Mouse (Mus musculus): ENCODE results near the gene Snrnp27.

Gene Snrnp27

GRCm38 (mm10) chr6:86665076-86665475, 19.2 kb downstream of the Snrnp27 start:
- in situ Hi-C loops (cut with MseI, MboI): no loop called here

- in situ Hi-C loops (cut with MseI, MboI): no loop called here
These were observed 24.0 kb downstream of the Snrnp27 start for GRCm38 (mm10) chr6:86660161-86660877.

- in situ Hi-C loops (cut with MseI, MboI): no loop called here
These were observed 25.8 kb downstream of the Snrnp27 start for GRCm38 (mm10) chr6:86658501-86658900.

GRCm38 (mm10) chr6:86654270-86654916, 29.9 kb downstream of the Snrnp27 start:
- in situ Hi-C loops (cut with MseI, MboI): no loop called here

- in situ Hi-C loops (cut with MseI, MboI): no loop called here
These were observed 31.3 kb downstream of the Snrnp27 start for GRCm38 (mm10) chr6:86653026-86653425.

- in situ Hi-C loops (cut with MseI, MboI): no loop called here
These were observed 38.2 kb downstream of the Snrnp27 start for GRCm38 (mm10) chr6:86646143-86646542.

GRCm38 (mm10) chr6:86645551-86645950, 38.8 kb downstream of the Snrnp27 start:
- in situ Hi-C loops (cut with MseI, MboI): no loop called here

- in situ Hi-C loops (cut with MseI, MboI): no loop called here
These were observed 39.4 kb downstream of the Snrnp27 start for GRCm38 (mm10) chr6:86644775-86645400.

- in situ Hi-C loops (cut with MseI, MboI): no loop called here
These were observed 42.6 kb downstream of the Snrnp27 start for GRCm38 (mm10) chr6:86641716-86642115.

- in situ Hi-C loops (cut with MseI, MboI): no loop called here
These were observed 43.5 kb downstream of the Snrnp27 start for GRCm38 (mm10) chr6:86640776-86641175.

GRCm38 (mm10) chr6:86640161-86640560, 44.2 kb downstream of the Snrnp27 start:
- in situ Hi-C loops (cut with MseI, MboI): no loop called here

- in situ Hi-C loops (cut with MseI, MboI): no loop called here
These were observed 44.9 kb downstream of the Snrnp27 start for GRCm38 (mm10) chr6:86639180-86640160.

- in situ Hi-C loops (cut with MseI, MboI): no loop called here
These were observed 45.9 kb downstream of the Snrnp27 start for GRCm38 (mm10) chr6:86638434-86638833.

GRCm38 (mm10) chr6:86637860-86638259, 46.5 kb downstream of the Snrnp27 start:
- in situ Hi-C loops (cut with MseI, MboI): no loop called here

GRCm38 (mm10) chr6:86637171-86637835, 47.0 kb downstream of the Snrnp27 start:
- in situ Hi-C loops (cut with MseI, MboI): no loop called here

GRCm38 (mm10) chr6:86636495-86636894, 47.8 kb downstream of the Snrnp27 start:
- in situ Hi-C loops (cut with MseI, MboI): no loop called here

- in situ Hi-C loops (cut with MseI, MboI): no loop called here
These were observed 54.2 kb downstream of the Snrnp27 start for GRCm38 (mm10) chr6:86630141-86630540.

- in situ Hi-C loops (cut with MseI, MboI): no loop called here
These were observed 56.4 kb downstream of the Snrnp27 start, which contains the start of gene Asprv1 for GRCm38 (mm10) chr6:86627946-86628345. TSS of gene Asprv1 (plus strand) at chr6:86628164.
